Mouse (Mus musculus): Measurements from ENCODE around the gene St3gal6. TPM values are rescaled to one million over a fixed set of nuclear protein-coding genes. Genes with fewer than 3 reads are reported as not detected.

Gene St3gal6
- polyA plus RNA-seq, 1 experiment from 2014 or later = 16.0 TPM

DNA sequence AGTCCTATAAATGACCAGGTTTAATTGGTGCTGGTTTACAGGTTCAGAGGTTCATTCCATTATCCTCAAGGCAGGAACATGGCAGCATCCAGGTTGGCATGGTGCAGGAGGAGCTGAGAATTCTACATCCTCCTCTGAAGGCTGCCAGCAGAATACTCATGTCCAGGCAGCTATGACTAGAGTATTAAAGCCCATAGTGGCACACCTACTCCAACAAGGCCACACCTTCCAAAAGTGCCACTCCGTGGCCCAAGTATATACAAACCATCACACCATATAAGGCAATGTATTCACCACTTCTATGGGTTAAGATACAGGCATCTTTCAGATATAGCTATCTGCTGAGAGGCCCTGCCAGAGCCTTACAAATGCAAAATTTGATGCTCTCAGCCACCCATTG lies 15.4 kb upstream of the St3gal6 start:
- no peak for ATAC-seq (ENCODE audit: insufficient number of reproducible peaks, insufficient read depth, low FRiP score, low read depth)
- H3K27ac ChIP-seq (replicated peaks in 1 of 2; ENCODE audit: control insufficient read depth in 1 of 2, insufficient read depth in 1 of 2, low read depth in 2 of 2, low read length in 2 of 2) = peak overlapping the region in 1 of 2 experiments; percentile 53; a peak in 2 of 4 replicates
- 81% methylated on average over 1 of the region's 1 CpGs for WGBS

DNA sequence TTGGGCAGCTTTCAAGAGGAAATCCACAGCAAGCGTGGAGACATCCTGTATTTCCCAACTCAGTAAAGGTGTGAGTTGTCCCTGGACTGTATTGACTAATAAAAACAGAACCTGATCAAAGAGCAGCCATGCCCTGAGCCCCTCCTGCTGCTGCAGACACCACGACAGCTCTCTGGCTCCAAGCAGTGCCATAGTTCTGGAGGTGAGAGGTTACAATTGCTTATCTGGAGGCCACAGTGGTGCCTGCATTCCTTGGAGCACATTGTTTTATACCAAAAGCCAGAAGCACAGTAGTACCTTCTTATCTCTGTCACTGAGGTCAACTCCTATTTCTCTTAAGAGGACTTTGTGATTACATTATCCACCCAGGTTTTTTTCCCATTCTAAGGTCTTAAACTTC lies 15.0 kb upstream of the St3gal6 start:
- ATAC-seq (ENCODE audit: insufficient number of reproducible peaks, insufficient read depth, low FRiP score, low read depth) = no peak
- H3K9me3 ChIP-seq (ENCODE audit: control insufficient read depth, low read length) = no peaks in the 10 kb centered on the region
- H3K9ac ChIP-seq (ENCODE audit: low read length) = no peak overlapping the region
- 23% methylated on average over 2 of the region's 2 CpGs for WGBS
- no peak overlapping the region for H3K4me2 ChIP-seq (ENCODE audit: low read length)
- H3K4me1 ChIP-seq (ENCODE audit: control insufficient read depth in 2 of 2, insufficient read depth in 2 of 2, low read length in 2 of 2) = peaks cover 6 to 16% of the 10 kb centered on the region in 2 experiments
- H3K36me3 ChIP-seq (ENCODE audit: control insufficient read depth, insufficient read depth, low read length) = no peaks in the 10 kb centered on the region
- H3K27ac ChIP-seq (replicated peaks in 1 of 2; ENCODE audit: control insufficient read depth in 1 of 2, insufficient read depth in 1 of 2, low read depth in 2 of 2, low read length in 2 of 2) = peak overlapping the region in 1 of 2 experiments; percentile 53; a peak in 2 of 4 replicates
- no peaks in the 10 kb centered on the region for H3K27me3 ChIP-seq (ENCODE audit: control insufficient read depth, insufficient read depth, low read length)
- no peak overlapping the region for H3K4me3 ChIP-seq (ENCODE audit: control insufficient read depth in 1 of 2, insufficient read depth in 1 of 2, low read depth in 1 of 2, low read length in 2 of 2)

More for the DNA sequence above, 15.4 kb upstream of the St3gal6 start:
- no peak overlapping the region for H3K4me3 ChIP-seq (ENCODE audit: control insufficient read depth in 1 of 2, insufficient read depth in 1 of 2, low read depth in 1 of 2, low read length in 2 of 2)
- H3K36me3 ChIP-seq (ENCODE audit: control insufficient read depth, insufficient read depth, low read length) = no peaks in the 10 kb centered on the region
- H3K9ac ChIP-seq (ENCODE audit: low read length) = no peak overlapping the region
- no peak overlapping the region for H3K4me2 ChIP-seq (ENCODE audit: low read length)
- no peaks in the 10 kb centered on the region for H3K9me3 ChIP-seq (ENCODE audit: control insufficient read depth, low read length)
- no peaks in the 10 kb centered on the region for H3K27me3 ChIP-seq (ENCODE audit: control insufficient read depth, insufficient read depth, low read length)
- peaks cover 6 to 16% of the 10 kb centered on the region in 2 experiments for H3K4me1 ChIP-seq (ENCODE audit: control insufficient read depth in 2 of 2, insufficient read depth in 2 of 2, low read length in 2 of 2)

DNA sequence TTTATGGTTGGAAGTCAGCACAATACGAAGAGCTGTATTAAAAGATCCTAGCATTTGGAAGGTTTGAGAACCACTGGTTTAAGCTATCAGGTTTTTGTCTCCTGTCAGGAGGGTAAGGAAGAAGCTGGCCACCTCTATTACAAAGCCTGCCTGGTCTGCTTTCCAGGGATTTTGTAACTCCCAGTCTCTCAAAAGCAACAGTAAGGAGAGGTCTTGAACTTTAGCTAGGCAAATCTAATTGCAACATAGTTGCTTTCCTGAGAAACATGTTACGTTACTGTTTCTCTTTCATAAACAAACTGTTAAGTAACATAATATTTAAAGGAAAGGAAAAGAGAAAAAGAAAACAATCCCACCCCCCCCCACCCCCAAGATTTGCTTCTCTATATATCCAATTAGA lies 12.0 kb upstream of the St3gal6 start:
- WGBS = 89% methylated on average over 2 of the region's 2 CpGs

DNA sequence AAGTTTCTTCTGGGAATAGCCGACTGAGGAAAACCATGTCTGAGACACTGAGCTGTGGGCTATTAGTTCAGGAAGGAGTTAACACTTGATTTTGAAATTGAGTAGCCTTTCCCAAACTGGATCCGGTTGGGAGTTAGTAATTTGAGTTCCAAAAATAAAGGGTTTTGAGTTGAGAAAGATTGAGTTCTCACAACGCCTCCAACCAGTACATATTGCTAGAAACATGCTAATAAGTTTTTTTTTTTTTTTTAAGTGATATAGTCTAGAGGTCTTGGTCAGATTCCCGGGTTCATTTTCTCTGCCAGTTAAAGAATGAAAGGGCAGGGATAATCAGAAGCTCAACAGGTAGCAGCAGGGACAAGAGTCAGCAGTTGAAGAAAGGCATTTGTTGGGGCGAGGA lies 11.2 kb upstream of the St3gal6 start:
- Histone ChIP-seq H3K4me1 (ENCODE audit: control insufficient read depth in 2 of 2, insufficient read depth in 2 of 2, low read length in 2 of 2) (peaks cover 4 to 14% of the 10 kb centered on the region in 2 experiments), H3K9me3 (ENCODE audit: control insufficient read depth, low read length) (no peaks in the 10 kb centered on the region), H3K4me2 (ENCODE audit: low read length) (no peak overlapping the region), H3K4me3 (ENCODE audit: control insufficient read depth in 1 of 2, insufficient read depth in 1 of 2, low read depth in 1 of 2, low read length in 2 of 2) (no peak overlapping the region), H3K36me3 (ENCODE audit: control insufficient read depth, insufficient read depth, low read length) (no peaks in the 10 kb centered on the region), H3K27ac (replicated peaks in 1 of 2; ENCODE audit: control insufficient read depth in 1 of 2, insufficient read depth in 1 of 2, low read depth in 2 of 2, low read length in 2 of 2) (no peak overlapping the region), H3K27me3 (ENCODE audit: control insufficient read depth, insufficient read depth, low read length) (no peaks in the 10 kb centered on the region), H3K9ac (ENCODE audit: low read length) (no peak overlapping the region)
- 67% methylated on average over 5 of the region's 5 CpGs for whole genome bisulfite sequencing
- no peak for ATAC-seq (ENCODE audit: insufficient number of reproducible peaks, insufficient read depth, low FRiP score, low read depth)

More for the DNA sequence above, 12.0 kb upstream of the St3gal6 start:
- no peak for ATAC-seq (ENCODE audit: insufficient number of reproducible peaks, insufficient read depth, low FRiP score, low read depth)
- H3K36me3 ChIP-seq (ENCODE audit: control insufficient read depth, insufficient read depth, low read length) = no peaks in the 10 kb centered on the region
- no peak overlapping the region for H3K27ac ChIP-seq (replicated peaks in 1 of 2; ENCODE audit: control insufficient read depth in 1 of 2, insufficient read depth in 1 of 2, low read depth in 2 of 2, low read length in 2 of 2)
- no peaks in the 10 kb centered on the region for H3K9me3 ChIP-seq (ENCODE audit: control insufficient read depth, low read length)
- peaks cover 4 to 14% of the 10 kb centered on the region in 2 experiments for H3K4me1 ChIP-seq (ENCODE audit: control insufficient read depth in 2 of 2, insufficient read depth in 2 of 2, low read length in 2 of 2)
- no peaks in the 10 kb centered on the region for H3K27me3 ChIP-seq (ENCODE audit: control insufficient read depth, insufficient read depth, low read length)
- H3K4me2 ChIP-seq (ENCODE audit: low read length) = no peak overlapping the region
- H3K9ac ChIP-seq (ENCODE audit: low read length) = no peak overlapping the region
- no peak overlapping the region for H3K4me3 ChIP-seq (ENCODE audit: control insufficient read depth in 1 of 2, insufficient read depth in 1 of 2, low read depth in 1 of 2, low read length in 2 of 2)

DNA sequence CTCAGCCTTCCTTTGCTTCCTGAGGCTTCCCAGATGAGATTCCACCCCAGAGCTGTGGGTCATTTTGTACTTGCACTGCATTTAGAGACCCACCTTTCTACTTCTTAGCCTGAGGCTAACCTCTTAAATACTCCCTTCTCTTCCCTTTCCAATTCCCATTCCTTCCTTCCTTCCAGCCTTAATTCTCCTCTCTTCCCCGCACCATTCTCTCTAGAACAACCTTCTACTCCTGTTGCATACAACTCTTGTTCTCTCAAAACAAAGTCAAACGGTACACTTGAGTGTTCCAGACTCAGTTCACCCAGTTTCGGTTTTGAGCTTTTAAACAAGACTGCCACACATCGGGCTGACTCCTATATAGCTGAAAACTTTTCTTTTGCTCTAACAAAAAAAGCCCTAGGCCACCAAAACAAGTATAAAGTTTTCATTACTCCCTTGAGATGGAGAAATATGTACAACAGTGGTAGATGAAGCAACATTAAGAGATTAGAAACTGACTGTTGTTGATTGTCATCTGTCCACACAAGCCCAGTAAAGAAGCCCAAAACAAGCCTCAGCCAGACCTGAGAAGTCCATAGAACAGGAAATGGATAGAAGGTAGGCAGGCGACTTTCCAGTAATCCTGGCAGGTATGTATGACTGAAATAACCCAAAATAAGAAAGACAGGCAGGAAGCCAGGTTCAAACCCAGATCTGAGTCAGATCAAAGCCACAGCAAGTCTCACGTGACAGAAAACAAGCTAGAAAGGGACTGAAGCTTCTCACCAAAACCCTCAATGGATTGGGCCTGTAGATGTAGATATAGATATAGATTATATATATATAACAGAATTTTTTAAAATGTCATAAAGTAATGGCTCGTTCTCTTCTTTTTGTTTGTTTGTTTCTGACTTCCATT lies 10.5 kb upstream of the St3gal6 start:
- 83% methylated on average over 7 of the region's 7 CpGs for WGBS

DNA sequence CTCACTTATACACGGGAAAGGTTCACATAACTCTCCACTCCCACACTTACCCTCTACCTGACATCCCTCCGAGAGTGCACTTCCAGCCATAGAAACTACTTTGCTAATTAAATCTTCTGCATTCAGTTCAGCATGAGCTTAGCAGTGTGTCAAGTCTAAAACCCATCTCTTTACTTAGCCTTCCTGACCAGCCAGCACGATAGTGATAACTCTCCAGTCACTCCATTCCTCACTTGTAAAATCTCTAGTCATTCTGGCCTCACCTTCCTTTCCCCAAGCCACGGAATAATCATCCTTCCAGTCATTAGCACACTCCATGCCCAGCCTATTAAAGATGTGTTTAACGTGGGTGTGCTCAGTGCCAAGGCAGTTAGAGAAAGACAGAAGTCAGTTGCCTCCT lies 9.7 kb upstream of the St3gal6 start:
- Histone ChIP-seq H3K36me3 (ENCODE audit: control insufficient read depth, insufficient read depth, low read length) (no peaks in the 10 kb centered on the region), H3K27ac (replicated peaks in 1 of 2; ENCODE audit: control insufficient read depth in 1 of 2, insufficient read depth in 1 of 2, low read depth in 2 of 2, low read length in 2 of 2) (no peak overlapping the region), H3K4me2 (ENCODE audit: low read length) (no peak overlapping the region), H3K4me3 (ENCODE audit: control insufficient read depth in 1 of 2, insufficient read depth in 1 of 2, low read depth in 1 of 2, low read length in 2 of 2) (no peak overlapping the region), H3K27me3 (ENCODE audit: control insufficient read depth, insufficient read depth, low read length) (no peaks in the 10 kb centered on the region), H3K4me1 (ENCODE audit: control insufficient read depth in 2 of 2, insufficient read depth in 2 of 2, low read length in 2 of 2) (peaks cover 1 to 9% of the 10 kb centered on the region in 2 experiments), H3K9ac (ENCODE audit: low read length) (no peak overlapping the region), H3K9me3 (ENCODE audit: control insufficient read depth, low read length) (no peaks in the 10 kb centered on the region)
- WGBS = 51% methylated on average over 5 of the region's 5 CpGs
- ATAC-seq (ENCODE audit: insufficient number of reproducible peaks, insufficient read depth, low FRiP score, low read depth) = no peak

More for the DNA sequence above, 10.5 kb upstream of the St3gal6 start:
- Histone ChIP-seq H3K4me2 (ENCODE audit: low read length) (no peak overlapping the region), H3K9me3 (ENCODE audit: control insufficient read depth, low read length) (no peaks in the 10 kb centered on the region), H3K36me3 (ENCODE audit: control insufficient read depth, insufficient read depth, low read length) (no peaks in the 10 kb centered on the region), H3K27me3 (ENCODE audit: control insufficient read depth, insufficient read depth, low read length) (no peaks in the 10 kb centered on the region), H3K4me3 (ENCODE audit: control insufficient read depth in 1 of 2, insufficient read depth in 1 of 2, low read depth in 1 of 2, low read length in 2 of 2) (no peak overlapping the region), H3K27ac (replicated peaks in 1 of 2; ENCODE audit: control insufficient read depth in 1 of 2, insufficient read depth in 1 of 2, low read depth in 2 of 2, low read length in 2 of 2) (no peak overlapping the region), H3K9ac (ENCODE audit: low read length) (no peak overlapping the region), H3K4me1 (ENCODE audit: control insufficient read depth in 2 of 2, insufficient read depth in 2 of 2, low read length in 2 of 2) (peaks cover 4 to 14% of the 10 kb centered on the region in 2 experiments)
- ATAC-seq (ENCODE audit: insufficient number of reproducible peaks, insufficient read depth, low FRiP score, low read depth) = no peak

DNA sequence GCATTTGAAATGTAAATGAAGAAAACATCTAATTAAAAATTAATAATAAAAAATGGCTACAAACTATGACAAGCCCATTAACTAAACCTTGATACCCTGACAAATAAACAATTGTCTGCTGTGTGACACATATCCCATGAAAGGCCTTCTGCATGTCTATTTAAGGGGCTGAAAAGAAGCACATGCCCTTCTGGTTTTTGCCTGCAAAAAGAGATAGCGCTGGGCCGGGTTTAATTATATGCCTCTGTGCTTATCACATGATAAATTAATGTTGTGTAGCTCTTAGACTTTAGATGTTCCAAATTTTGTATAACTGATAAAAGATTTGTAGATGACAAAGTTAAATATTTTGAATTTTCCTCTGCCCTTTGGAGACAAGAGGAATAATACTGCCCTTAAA lies 9.2 kb upstream of the St3gal6 start:
- Histone ChIP-seq H3K27ac (replicated peaks in 1 of 2; ENCODE audit: control insufficient read depth in 1 of 2, insufficient read depth in 1 of 2, low read depth in 2 of 2, low read length in 2 of 2) (no peak overlapping the region), H3K4me3 (ENCODE audit: control insufficient read depth in 1 of 2, insufficient read depth in 1 of 2, low read depth in 1 of 2, low read length in 2 of 2) (no peak overlapping the region), H3K9ac (ENCODE audit: low read length) (no peak overlapping the region), H3K27me3 (ENCODE audit: control insufficient read depth, insufficient read depth, low read length) (no peaks in the 10 kb centered on the region), H3K9me3 (ENCODE audit: control insufficient read depth, low read length) (no peaks in the 10 kb centered on the region), H3K36me3 (ENCODE audit: control insufficient read depth, insufficient read depth, low read length) (no peaks in the 10 kb centered on the region), H3K4me1 (ENCODE audit: control insufficient read depth in 2 of 2, insufficient read depth in 2 of 2, low read length in 2 of 2) (peaks cover 0 to 6% of the 10 kb centered on the region in 2 experiments; a peak in 2 of 4 replicates), H3K4me2 (ENCODE audit: low read length) (no peak overlapping the region)
- 61% methylated on average over 2 of the region's 2 CpGs for WGBS
- ATAC-seq (ENCODE audit: insufficient number of reproducible peaks, insufficient read depth, low FRiP score, low read depth) = no peak
